Mouse (Mus musculus) intestine, embryonic 16.5 days (tissue): Measurements from ENCODE around the gene Tgoln1. TPM values are rescaled to one million over a fixed set of nuclear protein-coding genes. Genes with fewer than 3 reads are reported as not detected.

Experiments
- ATAC-seq: fragments of 200-750 bp; cut with Nextera tagmentation; 2 replicates; pipeline ENCODE4 v1.8.0; 2017; ENCODE audit warnings: moderate TSS enrichment, moderate library complexity
- H3K27ac ChIP-seq: fragments of 300-500 bp; sonication (generic); 2 replicates; pipeline ENCODE4 v1.5.1; 2014; ENCODE audit warnings: mild to moderate bottlenecking, low read length
- H3K27me3 ChIP-seq: fragments of 300-500 bp; sonication (generic); replicated peaks from 2 replicates; pipeline ENCODE4 v1.6.1; 2014; ENCODE audit warnings: low read length, control low read depth, mixed read lengths; ENCODE audit not compliant: control insufficient read depth, insufficient read depth
- H3K36me3 ChIP-seq: fragments of 300-500 bp; sonication (generic); 2 replicates; pipeline ENCODE4 v1.6.1; 2014; ENCODE audit warnings: low read length, control low read depth; ENCODE audit not compliant: control insufficient read depth, insufficient read depth
- H3K4me1 ChIP-seq: fragments of 300-500 bp; sonication (generic); 2 replicates; pipeline ENCODE4 v1.6.1; 2014; ENCODE audit warnings: low read length, control low read depth, mixed read lengths; ENCODE audit not compliant: control insufficient read depth, insufficient read depth
- H3K4me2 ChIP-seq: fragments of 300-500 bp; sonication (generic); 2 replicates; pipeline ENCODE4 v1.6.1; 2014; ENCODE audit warnings: low read depth, low read length, control low read depth
- H3K4me3 ChIP-seq: fragments of 300-500 bp; sonication (generic); 2 replicates; pipeline ENCODE4 v1.5.1; 2014; ENCODE audit warnings: mild to moderate bottlenecking, low read length
- H3K9ac ChIP-seq: fragments of 300-500 bp; sonication (generic); 2 replicates; pipeline ENCODE4 v1.6.1; 2014; ENCODE audit warnings: low read depth, low read length
- H3K9me3 ChIP-seq: fragments of 300-500 bp; sonication (generic); 2 replicates; pipeline ENCODE4 v1.6.1; 2016; ENCODE audit warnings: low read length, control low read depth; ENCODE audit not compliant: control insufficient read depth
- WGBS: fragments of 180-500 bp; shearing (Covaris S2); extraction: QIAGEN DNeasy Blood & Tissue Kit; methylation state at CpG from one replicate; pipeline ENCODE4 v1.1.7; 2014; 5-methylcytosine and 5-hydroxymethylcytosine counted together
- polyA plus RNA-seq: library from polyadenylated mRNA; unstranded; fragments of >200 nt; fragmentation: Nextera tagmentation; extraction: Ambion mirVana; gene quantifications from 2 replicates; pipeline ENCODE4 v1.2.1, GENCODE M21; 2015

The Tgoln1 gene
- polyA plus RNA-seq, 1 experiment from 2014 or later: 48.8 TPM

DNA sequence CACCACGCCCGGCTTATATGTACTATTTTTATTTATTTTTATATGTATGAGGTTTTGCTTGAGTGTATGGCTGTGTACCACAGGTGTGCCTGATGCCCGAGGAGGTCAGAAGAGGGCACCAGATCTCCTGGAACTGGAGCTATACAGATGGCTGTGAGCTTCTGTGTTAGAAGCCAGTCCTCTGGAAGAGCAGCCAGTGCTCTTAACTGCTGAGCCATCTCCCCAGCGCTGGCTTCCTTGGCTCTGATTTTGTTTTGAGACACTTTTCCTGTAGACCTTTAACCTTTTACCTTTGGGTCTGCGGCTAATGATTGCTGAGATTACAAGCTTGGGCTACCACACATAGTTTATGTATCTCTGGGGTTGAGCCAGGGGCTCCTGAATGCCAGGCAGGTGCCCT, 49.3 kb downstream of the Tgoln1 start:
- H3K36me3 ChIP-seq: no peaks in the 10 kb centered on the region; the same call in 1 of the 2 replicates
- no peaks in the 10 kb centered on the region for H3K9me3 ChIP-seq
- peaks cover 6% of the 10 kb centered on the region for H3K4me1 ChIP-seq
- no peak overlapping the region for H3K9ac ChIP-seq
- ATAC-seq: no peak
- no peak overlapping the region for H3K4me2 ChIP-seq
- H3K27ac ChIP-seq: no peak overlapping the region
- H3K27me3 ChIP-seq: no peaks in the 10 kb centered on the region
- 81% methylated on average over 5 of the region's 5 CpGs for WGBS
- no peak overlapping the region for H3K4me3 ChIP-seq

DNA sequence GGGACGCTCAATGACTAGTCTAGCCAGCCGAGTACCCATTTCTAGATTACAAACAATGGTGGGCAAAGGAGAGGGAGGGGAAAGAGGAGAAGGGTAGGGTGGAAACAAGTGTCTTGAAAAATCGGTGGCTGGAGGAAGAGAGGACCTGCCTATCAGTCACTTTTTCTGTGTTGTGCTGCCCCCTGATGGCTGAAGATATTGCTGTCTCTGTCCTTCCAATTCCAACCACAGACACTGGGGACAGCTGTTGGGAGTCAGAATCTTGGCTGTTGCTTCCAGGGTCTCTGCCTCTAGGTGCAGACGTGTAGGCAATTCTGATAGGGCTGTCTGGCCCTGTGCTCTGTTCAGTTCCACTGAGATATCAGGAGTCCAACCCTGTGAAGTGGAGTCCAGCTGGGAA, 50.8 kb downstream of the Tgoln1 start:
- ATAC-seq: peak; percentile 83
- Histone ChIP-seq H3K4me3 (no peak overlapping the region), H3K27me3 (no peaks in the 10 kb centered on the region), H3K9me3 (no peaks in the 10 kb centered on the region), H3K4me2 (peak overlapping the region; percentile 7; the same call in 1 of the 2 replicates), H3K36me3 (no peaks in the 10 kb centered on the region; the same call in 1 of the 2 replicates), H3K9ac (peak overlapping the region; percentile 25; the same call in 1 of the 2 replicates), H3K4me1 (peaks cover 6% of the 10 kb centered on the region), H3K27ac (no peak overlapping the region)
- 5% methylated on average over 4 of the region's 4 CpGs for WGBS

DNA sequence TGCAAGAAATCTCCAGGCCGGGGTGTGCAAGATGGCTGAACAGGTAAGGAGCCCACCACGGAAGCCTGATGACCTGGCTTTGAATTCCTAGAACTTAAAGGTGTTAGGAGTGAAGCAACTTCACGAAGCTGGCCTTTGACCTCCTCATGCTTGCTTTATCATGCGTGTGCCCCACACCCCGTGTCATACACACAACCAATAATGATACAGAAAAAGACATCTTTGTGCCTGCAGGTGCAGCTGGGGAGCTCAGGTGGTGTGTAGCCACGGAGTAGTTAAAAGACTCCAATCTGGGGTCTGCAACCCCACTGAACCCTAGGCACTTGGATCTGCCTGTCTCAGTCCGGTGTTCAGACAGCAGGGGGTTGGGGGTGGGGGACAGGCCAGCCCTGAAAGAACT, 51.3 kb downstream of the Tgoln1 start:
- Histone ChIP-seq H3K9ac (peak overlapping the region; percentile 25; the same call in 1 of the 2 replicates), H3K4me1 (peaks cover 6% of the 10 kb centered on the region), H3K9me3 (no peaks in the 10 kb centered on the region), H3K4me3 (no peak overlapping the region), H3K36me3 (no peaks in the 10 kb centered on the region; the same call in 1 of the 2 replicates), H3K27me3 (no peaks in the 10 kb centered on the region), H3K4me2 (0 out of 2 replicates have a peak overlapping the region, but pooled peaks have one; percentile 7), H3K27ac (no peak overlapping the region)
- 63% methylated on average over 7 of the region's 7 CpGs for WGBS
- ATAC-seq: peak; percentile 59

DNA sequence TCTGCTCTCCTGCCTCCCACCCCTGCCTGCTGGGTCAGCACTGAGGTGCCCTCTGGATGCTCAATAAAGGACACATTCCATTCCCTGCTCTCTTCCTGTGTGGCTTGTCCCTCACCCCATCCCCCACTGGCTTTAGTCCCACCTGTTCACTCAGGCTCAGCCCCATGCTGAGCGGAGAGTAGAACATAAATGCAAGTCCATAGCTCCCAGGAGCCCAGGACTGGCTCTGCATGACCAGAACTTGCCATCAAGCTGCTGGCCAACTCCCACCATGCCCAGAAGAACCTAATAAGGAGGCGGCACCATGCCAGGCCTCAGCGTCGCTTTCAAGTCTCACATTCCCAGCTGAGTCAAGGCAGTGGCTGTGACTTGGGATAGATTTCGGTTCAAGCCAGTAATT, 53.9 kb downstream of the Tgoln1 start:
- H3K4me2 ChIP-seq: no peak overlapping the region
- H3K36me3 ChIP-seq: no peaks in the 10 kb centered on the region; the same call in 1 of the 2 replicates
- H3K4me3 ChIP-seq: no peak overlapping the region
- peak overlapping the region; percentile 10; the same call in 1 of the 2 replicates for H3K9ac ChIP-seq
- H3K4me1 ChIP-seq: peaks cover 13% of the 10 kb centered on the region
- no peaks in the 10 kb centered on the region for H3K9me3 ChIP-seq
- WGBS: 82% methylated on average over 5 of the region's 5 CpGs
- no peaks in the 10 kb centered on the region for H3K27me3 ChIP-seq
- no peak overlapping the region for H3K27ac ChIP-seq
- no peak for ATAC-seq

DNA sequence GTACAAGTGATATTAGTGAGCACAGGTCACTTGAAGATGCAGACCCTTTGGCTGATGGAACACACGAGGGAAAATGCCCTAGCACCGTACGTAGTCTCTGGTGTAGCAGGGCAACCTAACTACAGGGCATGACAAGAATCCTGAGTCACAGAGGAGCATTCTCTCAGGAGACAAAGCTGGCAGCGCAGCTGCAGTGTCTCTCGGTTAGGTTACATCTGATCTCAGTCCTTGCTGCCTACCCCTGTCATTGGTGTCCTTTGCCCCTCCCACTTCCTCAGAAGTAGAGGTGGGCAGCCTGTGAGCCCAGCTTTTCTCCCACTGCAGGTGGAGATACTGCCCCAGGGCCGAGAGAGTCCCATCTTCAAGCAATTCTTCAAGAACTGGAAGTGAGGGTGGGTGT, 54.3 kb downstream of the Tgoln1 start:
- 63% methylated on average over 6 of the region's 6 CpGs for WGBS
- Histone ChIP-seq H3K9me3 (no peaks in the 10 kb centered on the region), H3K9ac (peak overlapping the region; percentile 10; the same call in 1 of the 2 replicates), H3K4me1 (peaks cover 13% of the 10 kb centered on the region), H3K4me3 (no peak overlapping the region), H3K36me3 (no peaks in the 10 kb centered on the region; the same call in 1 of the 2 replicates), H3K4me2 (no peak overlapping the region), H3K27ac (no peak overlapping the region), H3K27me3 (no peaks in the 10 kb centered on the region)
- no peak for ATAC-seq

DNA sequence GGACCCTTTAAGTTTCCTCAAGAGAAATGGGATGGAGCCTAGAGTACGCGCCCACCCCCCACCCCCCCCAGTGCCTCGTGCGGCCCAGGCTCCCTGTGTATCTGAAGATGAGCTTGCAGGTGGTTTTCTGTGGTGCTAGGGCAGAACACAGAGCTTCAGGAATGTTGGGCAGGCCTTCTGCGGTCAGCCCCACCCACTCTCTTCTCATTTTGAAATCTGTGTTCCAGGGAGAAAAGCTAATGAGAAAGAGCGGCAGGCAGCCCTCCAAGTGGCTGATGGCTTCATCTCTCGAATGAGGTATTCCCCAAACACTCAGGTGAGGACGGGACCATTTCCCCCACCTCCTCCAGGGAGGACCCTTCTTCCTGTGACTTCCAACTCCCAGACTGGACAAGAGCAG, 56.0 kb downstream of the Tgoln1 start:
- Histone ChIP-seq H3K4me2 (no peak overlapping the region), H3K4me3 (no peak overlapping the region), H3K36me3 (no peaks in the 10 kb centered on the region), H3K9ac (no peak overlapping the region), H3K27me3 (no peaks in the 10 kb centered on the region), H3K4me1 (peaks cover 12% of the 10 kb centered on the region), H3K9me3 (no peaks in the 10 kb centered on the region), H3K27ac (no peak overlapping the region)
- ATAC-seq: no peak
- WGBS: 64% methylated on average over 8 of the region's 8 CpGs

Other genes with a start within 250 kb of the Tgoln1 start
- 17.3 and 17.8 TPM in 2 replicates for gene Vamp5, start 236.5 kb downstream of the Tgoln1 start, polyA plus RNA-seq
- gene Vamp8, start 226.3 kb downstream of the Tgoln1 start, polyA plus RNA-seq: 251 and 269 TPM in 2 replicates
- 20.3 and 23.7 TPM in 2 replicates for gene Ggcx, start 202.7 kb downstream of the Tgoln1 start, polyA plus RNA-seq
- 268 and 293 TPM in 2 replicates for gene Mat2a, start 177.4 kb downstream of the Tgoln1 start, polyA plus RNA-seq
- 0.32 and 0.42 TPM in 2 replicates for gene Sh2d6, start 95.3 kb downstream of the Tgoln1 start, polyA plus RNA-seq
- 33.1 and 35.2 TPM in 2 replicates for gene Capg, start 72.6 kb downstream of the Tgoln1 start, polyA plus RNA-seq
- 15.6 and 15.8 TPM in 2 replicates for gene Elmod3, start 18.6 kb downstream of the Tgoln1 start, polyA plus RNA-seq
- 41.1 and 44.0 TPM in 2 replicates for gene Retsat, start 18.5 kb downstream of the Tgoln1 start, polyA plus RNA-seq
- gene Tcf7l1, start 172.3 kb upstream of the Tgoln1 start, polyA plus RNA-seq: 8.5 and 11.2 TPM in 2 replicates